Mouse (Mus musculus) midbrain, embryonic 10.5 days (tissue): ENCODE measurements around the gene Tmem204. TPM values are rescaled to one million over a fixed set of nuclear protein-coding genes. Genes with fewer than 3 reads are reported as not detected.
"Not testable (repeated sequence)": the region's sequence is repeated elsewhere in the genome, so short reads cannot be mapped to it uniquely, and the experiment has no call there.

Experiments
- DNase-seq: peaks from one replicate; pipeline ENCODE4 v3.0.0-alpha.2; 2017; ENCODE audit warnings: low spot score
- H3K27ac ChIP-seq: fragments of 300-500 bp; sonication (generic); replicated peaks from 2 replicates; pipeline ENCODE4 v1.5.1; 2016; ENCODE audit warnings: mild to moderate bottlenecking
- H3K27me3 ChIP-seq: fragments of 300-500 bp; sonication (generic); 2 replicates; pipeline ENCODE4 v1.6.1; 2016; ENCODE audit warnings: low read depth, mild to moderate bottlenecking; ENCODE audit not compliant: poor library complexity, severe bottlenecking
- H3K36me3 ChIP-seq: fragments of 300-500 bp; sonication (generic); 2 replicates; pipeline ENCODE4 v1.6.1; 2016; ENCODE audit warnings: mild to moderate bottlenecking, moderate library complexity
- H3K4me1 ChIP-seq: fragments of 300-500 bp; sonication (generic); 2 replicates; pipeline ENCODE4 v1.6.1; 2016
- H3K4me3 ChIP-seq: fragments of 300-500 bp; sonication (generic); 2 replicates; pipeline ENCODE4 v1.5.1; 2016; ENCODE audit warnings: mild to moderate bottlenecking, moderate library complexity
- H3K9me3 ChIP-seq: fragments of 300-500 bp; sonication (generic); replicated peaks from 2 replicates; pipeline ENCODE4 v1.6.1; 2016; ENCODE audit warnings: mild to moderate bottlenecking
- WGBS: fragments of 180-500 bp; shearing (Covaris S2); methylation state at CpG from one replicate; pipeline ENCODE4 v1.1.7; 2016; 5-methylcytosine and 5-hydroxymethylcytosine counted together
- polyA plus RNA-seq: library from polyadenylated mRNA; unstranded; fragments of >200 nt; fragmentation: Nextera tagmentation; extraction: Ambion mirVana; gene quantifications from 2 replicates; pipeline ENCODE4 v1.2.1, GENCODE M21; 2016

The Tmem204 gene
- 10.7 and 12.7 TPM in 2 replicates for polyA plus RNA-seq

- no peaks in the 10 kb centered on the region for H3K9me3 ChIP-seq
- WGBS = 63% methylated on average over 7 of the region's 7 CpGs
- peaks cover 23% of the 10 kb centered on the region for H3K36me3 ChIP-seq
- DNase-seq = peak; percentile 44
- H3K4me1 ChIP-seq = no peaks in the 10 kb centered on the region; the same call in 1 of the 2 replicates
- no peak within 1 kb of the TSS for H3K4me3 ChIP-seq
- no peaks in the 10 kb centered on the region for H3K27me3 ChIP-seq
- peak within 1 kb of the TSS; percentile 55 for H3K27ac ChIP-seq
These were observed at the start of gene Tmem204 for GRCm38 (mm10) chr17:25083444-25083931. TSS of gene Tmem204 (minus strand) at chr17:25083591.

- Histone ChIP-seq H3K36me3 (no peaks in the 10 kb centered on the region), H3K4me1 (peaks cover 14% of the 10 kb centered on the region), H3K9me3 (no peaks in the 10 kb centered on the region), H3K27ac (no peak overlapping the region), H3K4me3 (no peak overlapping the region), H3K27me3 (no peaks in the 10 kb centered on the region)
- WGBS = 93% methylated on average over 1 of the region's 1 CpGs
- DNase-seq = no peak
These were observed 46.7 kb upstream of the Tmem204 start for GRCm38 (mm10) chr17:25130060-25130459.

DNA sequence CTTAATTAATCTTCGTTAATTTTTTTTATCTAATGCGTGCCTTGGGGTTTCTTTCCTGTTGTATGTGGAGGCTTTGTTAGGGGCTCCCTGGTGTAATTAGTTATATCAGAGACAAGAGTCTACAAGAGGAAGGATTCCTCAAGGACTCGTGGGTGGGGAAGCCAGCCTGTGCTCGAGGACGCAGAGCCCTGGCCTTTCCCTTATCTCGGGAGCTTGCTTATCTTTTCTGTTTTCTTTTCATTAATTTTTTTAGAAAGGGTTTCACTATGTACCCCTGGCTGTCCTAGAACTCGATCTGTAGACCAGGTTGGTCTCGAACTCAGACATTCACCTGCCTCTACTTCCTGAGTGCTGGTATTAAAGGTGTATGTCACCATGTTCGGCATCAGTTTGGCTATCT is 44.3 kb upstream of the Tmem204 start:
- Histone ChIP-seq H3K9me3 (no peaks in the 10 kb centered on the region), H3K27ac (no peak overlapping the region), H3K36me3 (no peaks in the 10 kb centered on the region), H3K4me3 (no peak overlapping the region), H3K4me1 (peaks cover 3% of the 10 kb centered on the region; the same call in 1 of the 2 replicates), H3K27me3 (peaks cover 3% of the 10 kb centered on the region; the same call in 1 of the 2 replicates)
- 84% methylated on average over 9 of the region's 9 CpGs for WGBS
- DNase-seq = no peak

DNA sequence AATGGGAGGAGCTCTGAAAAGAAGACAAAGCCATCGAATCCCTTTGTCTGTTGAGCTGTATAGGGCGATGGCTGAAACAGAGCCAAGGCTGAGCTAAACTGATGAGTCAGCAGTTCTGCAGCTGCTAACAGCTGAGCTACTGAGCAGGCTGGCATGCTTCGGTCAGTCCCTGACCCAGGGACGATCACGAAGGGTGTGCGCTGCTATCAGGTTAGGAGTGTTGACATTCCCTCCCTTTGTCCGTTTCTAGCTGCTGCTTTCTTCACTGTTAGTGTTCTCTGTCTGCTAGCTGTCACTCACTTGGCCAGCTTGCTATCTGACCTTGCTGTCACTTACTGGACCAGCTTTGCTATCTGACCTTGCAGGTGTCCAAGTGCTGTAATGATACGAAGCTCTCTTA is 43.7 kb upstream of the Tmem204 start:
- no peak for DNase-seq
- Histone ChIP-seq H3K27me3 (peaks cover 3% of the 10 kb centered on the region; the same call in 1 of the 2 replicates), H3K4me1 (peaks cover 3% of the 10 kb centered on the region; the same call in 1 of the 2 replicates), H3K36me3 (no peaks in the 10 kb centered on the region), H3K4me3 (no peak overlapping the region), H3K27ac (no peak overlapping the region), H3K9me3 (no peaks in the 10 kb centered on the region)
- 64% methylated on average over 8 of the region's 8 CpGs for WGBS

GRCm38 (mm10) chr17:25125442-25126060 is 42.2 kb upstream of the Tmem204 start:
- 68% methylated on average over 3 of the region's 3 CpGs for WGBS
- H3K9me3 ChIP-seq, H3K36me3 ChIP-seq, H3K4me3 ChIP-seq, H3K27ac ChIP-seq, H3K4me1 ChIP-seq, H3K27me3 ChIP-seq, DNase-seq: not testable (repeated sequence)

GRCm38 (mm10) chr17:25123979-25124378 is 40.6 kb upstream of the Tmem204 start:
- no peak for DNase-seq
- WGBS = 28% methylated on average over 7 of the region's 7 CpGs
- Histone ChIP-seq H3K4me1 (peaks cover 3% of the 10 kb centered on the region; the same call in 1 of the 2 replicates), H3K9me3 (no peaks in the 10 kb centered on the region), H3K27ac (no peak overlapping the region), H3K27me3 (peaks cover 3% of the 10 kb centered on the region; the same call in 1 of the 2 replicates), H3K36me3 (no peaks in the 10 kb centered on the region), H3K4me3 (no peak overlapping the region)

DNA sequence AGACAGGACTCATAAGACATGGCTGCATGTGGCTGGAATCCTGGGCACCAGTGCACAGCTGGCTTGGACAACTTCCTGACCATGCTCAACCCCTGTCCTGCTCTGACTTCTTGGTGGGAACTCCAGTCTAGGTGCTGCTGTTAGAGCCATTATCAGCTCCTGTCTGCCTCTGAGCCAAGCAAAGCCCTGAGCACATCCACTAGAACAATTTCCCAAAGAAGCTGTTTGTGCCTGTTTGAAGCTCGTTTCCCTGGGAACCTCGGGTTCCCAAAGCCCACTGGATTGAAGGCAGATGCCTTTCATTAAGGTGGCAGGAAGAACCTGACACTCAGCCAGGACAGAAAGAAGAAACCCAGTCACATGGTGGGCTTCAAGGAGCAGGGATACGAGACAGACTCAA is 37.0 kb upstream of the Tmem204 start, which contains the start of gene Ptx4:
Gene Ptx4, plus strand, starts transcription at position 355 of the 400 bp plus-strand sequence.
- peaks cover 3% of the 10 kb centered on the region; the same call in 1 of the 2 replicates for H3K27me3 ChIP-seq
- H3K4me3 ChIP-seq = no peak within 1 kb of the TSS
- no peak within 1 kb of the TSS for H3K27ac ChIP-seq
- no peaks in the 10 kb centered on the region for H3K36me3 ChIP-seq
- H3K4me1 ChIP-seq = peaks cover 8% of the 10 kb centered on the region
- H3K9me3 ChIP-seq = no peaks in the 10 kb centered on the region
- 53% methylated on average over 3 of the region's 3 CpGs for WGBS
- DNase-seq = no peak

DNA sequence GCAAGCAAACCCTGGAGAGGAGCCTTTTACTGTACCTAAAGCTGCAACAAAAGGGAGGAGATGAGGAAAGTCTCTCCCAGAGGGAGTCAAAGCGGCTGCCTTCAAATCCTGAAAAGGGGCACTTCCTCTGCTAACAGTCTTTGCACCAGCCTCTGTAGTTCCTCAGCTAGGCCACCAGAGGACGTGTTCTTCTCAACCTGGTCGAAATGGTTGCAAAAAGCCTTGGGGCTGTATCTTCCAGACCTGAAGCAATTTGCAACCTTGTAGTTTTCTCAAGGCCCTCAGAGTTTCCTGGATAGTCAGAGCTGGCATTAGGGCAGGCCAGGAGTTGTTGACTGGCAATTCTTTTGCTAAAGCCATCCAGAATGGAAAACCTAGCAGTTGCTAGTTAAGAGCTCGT is 33.9 kb upstream of the Tmem204 start:
- Histone ChIP-seq H3K4me3 (no peak overlapping the region), H3K36me3 (peaks cover 20% of the 10 kb centered on the region), H3K9me3 (no peaks in the 10 kb centered on the region), H3K4me1 (peaks cover 21% of the 10 kb centered on the region), H3K27me3 (no peaks in the 10 kb centered on the region), H3K27ac (no peak overlapping the region)
- no peak for DNase-seq
- WGBS = 32% methylated on average over 4 of the region's 4 CpGs

GRCm38 (mm10) chr17:25115664-25116432 is 32.5 kb upstream of the Tmem204 start, which contains the start of gene Telo2:
TSS of gene Telo2 (minus strand) at chr17:25115967.
- Histone ChIP-seq H3K27me3 (no peaks in the 10 kb centered on the region), H3K4me1 (peaks cover 21% of the 10 kb centered on the region), H3K36me3 (peaks cover 34% of the 10 kb centered on the region), H3K27ac (peak within 1 kb of the TSS; percentile 95), H3K4me3 (peak within 1 kb of the TSS; percentile 66), H3K9me3 (no peaks in the 10 kb centered on the region)
- WGBS = 5% methylated on average over 40 of the region's 40 CpGs
- peak; percentile 92 for DNase-seq

- Histone ChIP-seq H3K27ac (peak overlapping the region; percentile 95), H3K36me3 (peaks cover 42% of the 10 kb centered on the region), H3K27me3 (no peaks in the 10 kb centered on the region), H3K4me1 (peaks cover 21% of the 10 kb centered on the region), H3K9me3 (no peaks in the 10 kb centered on the region), H3K4me3 (peak overlapping the region; percentile 66)
- WGBS = 16% methylated on average over 23 of the region's 23 CpGs
- DNase-seq = no peak
These were observed 31.7 kb upstream of the Tmem204 start for GRCm38 (mm10) chr17:25114908-25115645.

GRCm38 (mm10) chr17:25112423-25112810 is 29.0 kb upstream of the Tmem204 start:
- Histone ChIP-seq H3K4me1 (peaks cover 21% of the 10 kb centered on the region), H3K36me3 (peaks cover 68% of the 10 kb centered on the region), H3K9me3 (no peaks in the 10 kb centered on the region), H3K27ac (no peak overlapping the region), H3K27me3 (no peaks in the 10 kb centered on the region), H3K4me3 (no peak overlapping the region)
- WGBS = 90% methylated on average over 3 of the region's 3 CpGs
- no peak for DNase-seq

- no peaks in the 10 kb centered on the region for H3K9me3 ChIP-seq
- H3K4me3 ChIP-seq = no peak overlapping the region
- H3K36me3 ChIP-seq = peaks cover 74% of the 10 kb centered on the region
- no peaks in the 10 kb centered on the region for H3K27me3 ChIP-seq
- WGBS = 93% methylated on average over 8 of the region's 8 CpGs
- no peak overlapping the region for H3K27ac ChIP-seq
- H3K4me1 ChIP-seq = peaks cover 21% of the 10 kb centered on the region
- no peak for DNase-seq
These were observed 28.5 kb upstream of the Tmem204 start for GRCm38 (mm10) chr17:25111739-25112422.
